Mouse (Mus musculus) ES-Bruce4 (cell line): Measurements from ENCODE around the gene Gtf2f2. TPM values are rescaled to one million over a fixed set of nuclear protein-coding genes. Genes with fewer than 3 reads are reported as not detected.

Source experiments
- H3K27ac ChIP-seq: 2 replicates; pipeline ENCODE4 v1.5.1; 2012; ENCODE audit warnings: low read length, inconsistent platforms; ENCODE audit not compliant: insufficient read depth
- H3K27me3 ChIP-seq: 2 replicates; pipeline ENCODE4 v1.6.1; 2012; ENCODE audit warnings: mild to moderate bottlenecking, low read length, inconsistent platforms; ENCODE audit not compliant: control insufficient read depth, poor library complexity, insufficient read depth, severe bottlenecking
- H3K36me3 ChIP-seq: 2 replicates; pipeline ENCODE4 v1.6.1; 2012; ENCODE audit warnings: inconsistent platforms, mild to moderate bottlenecking, low read length, moderate library complexity; ENCODE audit not compliant: control insufficient read depth, poor library complexity, insufficient read depth, severe bottlenecking
- H3K4me1 ChIP-seq: one replicate; pipeline ENCODE4 v1.8.1; 2011; ENCODE audit warnings: low read length; ENCODE audit not compliant: control insufficient read depth, insufficient read depth
- H3K4me3 ChIP-seq: 2 replicates; pipeline ENCODE4 v1.5.1; 2011; ENCODE audit warnings: low read depth, mild to moderate bottlenecking, low read length
- H3K9ac ChIP-seq: 2 replicates; pipeline ENCODE4 v1.6.1; 2012; ENCODE audit warnings: low read depth, mild to moderate bottlenecking, inconsistent platforms; ENCODE audit not compliant: poor library complexity, severe bottlenecking
- H3K9me3 ChIP-seq: replicated peaks from 2 replicates; pipeline ENCODE4 v1.6.1; 2012; ENCODE audit warnings: mild to moderate bottlenecking, low read length, inconsistent platforms; ENCODE audit not compliant: control insufficient read depth, poor library complexity, insufficient read depth, severe bottlenecking
- CTCF ChIP-seq: IDR thresholded peaks from one replicate; pipeline ENCODE4 v1.8.1; 2011; ENCODE audit warnings: low read depth, low read length
- EP300 ChIP-seq: IDR thresholded peaks from 2 replicates; pipeline ENCODE4 v1.6.1; 2011; ENCODE audit warnings: low read depth, low read length; ENCODE audit not compliant: insufficient read depth
- POLR2A ChIP-seq: IDR thresholded peaks from one replicate; pipeline ENCODE4 v1.8.1; 2011; ENCODE audit warnings: low read length; ENCODE audit not compliant: insufficient read depth
- polyA plus RNA-seq: library from polyadenylated mRNA; stranded (reverse); fragments of >200 nt; gene quantifications from 2 replicates; pipeline ENCODE4 v1.2.4, GENCODE M21; 2011; ENCODE audit warnings: low read depth; ENCODE audit not compliant: missing spikeins, insufficient read depth, insufficient read length

The Gtf2f2 gene
- polyA plus RNA-seq, 1 experiment: 53.3 TPM

DNA sequence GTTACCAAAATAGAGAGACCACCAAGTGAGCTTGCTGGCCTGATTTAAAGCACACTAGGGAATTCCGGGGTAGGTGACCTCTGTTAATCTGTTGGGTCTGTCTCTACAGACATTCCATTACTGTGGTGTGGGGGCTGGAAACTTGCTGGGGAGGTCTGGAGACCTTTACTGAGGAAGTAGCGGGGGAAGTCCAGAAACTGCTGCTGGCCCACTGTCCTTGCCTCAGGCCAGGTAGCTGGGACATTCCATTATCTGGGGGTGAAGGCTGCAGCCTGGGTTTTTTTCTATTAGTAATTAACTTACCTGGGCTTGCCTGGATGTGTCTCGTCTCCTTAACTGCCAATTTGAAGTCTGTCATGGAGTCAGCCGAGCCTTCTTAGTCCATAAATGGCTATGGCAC is 128.8 kb downstream of the Gtf2f2 start:
- no peak for TF ChIP-seq EP300
- no peak for TF ChIP-seq CTCF
- no peak for TF ChIP-seq POLR2A
- H3K27me3 ChIP-seq: no peaks in the 10 kb centered on the region
- H3K36me3 ChIP-seq: no peaks in the 10 kb centered on the region
- H3K27ac ChIP-seq: no peak overlapping the region
- H3K4me1 ChIP-seq: peaks cover 6% of the 10 kb centered on the region
- no peaks in the 10 kb centered on the region for H3K9me3 ChIP-seq
- no peak overlapping the region for H3K9ac ChIP-seq
- H3K4me3 ChIP-seq: no peak overlapping the region

DNA sequence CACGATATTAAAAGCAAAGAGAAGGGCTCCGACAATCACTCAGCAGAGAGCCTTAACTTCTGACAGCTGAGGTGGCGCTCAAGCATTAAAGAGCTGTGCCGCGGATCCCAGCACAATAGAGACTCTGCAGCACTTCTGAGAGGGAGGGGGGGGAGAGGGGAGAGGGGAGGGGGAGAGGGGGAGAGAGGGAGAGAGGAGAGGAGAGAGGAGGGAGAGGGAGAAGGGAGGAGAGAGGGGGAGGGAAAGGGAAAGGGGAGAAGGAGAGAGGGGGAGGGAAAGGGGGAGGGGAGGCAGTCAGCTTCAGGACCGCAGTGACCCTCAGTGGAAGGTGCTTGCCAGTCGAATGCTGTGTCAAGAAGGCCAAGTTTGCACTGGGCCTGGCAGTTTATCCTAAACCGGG is 131.7 kb downstream of the Gtf2f2 start:
- TF ChIP-seq POLR2A: no peak
- no peak for TF ChIP-seq EP300
- Histone ChIP-seq H3K27me3 (no peaks in the 10 kb centered on the region), H3K4me1 (peaks cover 6% of the 10 kb centered on the region), H3K9ac (no peak overlapping the region), H3K4me3 (peak overlapping the region; percentile 4; the same call in 1 of the 2 replicates), H3K36me3 (no peaks in the 10 kb centered on the region), H3K9me3 (no peaks in the 10 kb centered on the region), H3K27ac (no peak overlapping the region)

DNA sequence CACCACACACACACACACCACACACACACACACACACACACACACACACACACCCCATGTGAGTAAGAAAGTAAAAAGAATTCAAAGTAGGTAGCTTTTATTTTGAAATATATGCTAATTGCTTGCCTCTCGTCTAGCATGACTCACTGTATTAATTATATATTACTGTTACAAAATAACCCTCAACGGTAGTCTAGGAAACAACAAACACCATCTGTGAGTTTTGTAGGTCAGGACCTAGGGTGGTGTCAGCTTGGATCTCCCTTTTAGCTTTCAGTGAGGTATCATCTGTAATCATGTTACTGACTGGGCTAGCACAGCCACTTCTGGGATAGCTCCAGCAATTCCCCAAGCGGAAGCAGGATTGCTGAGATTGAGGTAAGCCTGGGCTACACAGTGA is 133.4 kb downstream of the Gtf2f2 start:
- peaks cover under 1% of the 10 kb centered on the region for H3K4me1 ChIP-seq
- H3K9me3 ChIP-seq: no peaks in the 10 kb centered on the region
- no peak overlapping the region for H3K27ac ChIP-seq
- no peak for TF ChIP-seq EP300
- TF ChIP-seq CTCF: no peak
- no peak for TF ChIP-seq POLR2A
- no peak overlapping the region for H3K9ac ChIP-seq
- no peaks in the 10 kb centered on the region for H3K27me3 ChIP-seq
- no peak overlapping the region for H3K4me3 ChIP-seq
- no peaks in the 10 kb centered on the region for H3K36me3 ChIP-seq

DNA sequence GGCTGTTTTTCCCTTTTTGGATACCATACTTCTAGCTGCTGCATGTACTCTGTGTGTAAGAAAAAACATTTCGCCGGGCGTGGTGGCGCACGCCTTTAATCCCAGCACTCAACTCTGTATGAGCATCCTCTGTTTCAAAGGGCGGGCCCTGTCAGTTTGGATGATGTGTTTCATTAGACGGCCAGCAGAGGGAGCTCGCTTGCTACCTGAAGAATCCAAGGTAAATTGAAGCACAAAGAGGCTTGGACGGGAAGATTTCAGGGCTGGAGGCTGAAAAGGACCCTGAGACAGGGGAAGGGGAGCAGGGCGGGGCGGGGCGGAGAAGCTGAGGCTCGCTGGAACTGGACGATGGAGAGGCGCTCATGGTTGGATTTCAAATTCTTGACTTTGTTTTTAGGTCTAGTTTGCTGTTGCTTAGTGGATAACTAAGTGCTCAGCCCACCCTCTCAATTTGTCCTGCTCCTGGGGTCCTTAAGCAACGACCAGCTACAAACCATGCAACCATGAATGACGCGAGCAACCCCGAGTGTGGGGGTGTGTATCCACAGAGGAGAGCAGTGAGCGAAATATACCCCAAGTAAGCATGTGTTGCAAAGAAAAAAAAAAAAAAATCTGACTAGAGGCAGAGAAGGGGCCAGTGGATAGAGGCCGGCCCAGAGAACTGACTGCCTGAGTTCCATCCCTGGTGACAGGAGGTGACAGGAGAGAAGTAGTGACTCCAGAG is 134.2 kb downstream of the Gtf2f2 start:
- Histone ChIP-seq H3K27ac (no peak overlapping the region), H3K9me3 (no peaks in the 10 kb centered on the region), H3K4me1 (no peaks in the 10 kb centered on the region), H3K36me3 (no peaks in the 10 kb centered on the region), H3K27me3 (no peaks in the 10 kb centered on the region), H3K9ac (no peak overlapping the region), H3K4me3 (no peak overlapping the region)
- TF ChIP-seq CTCF: peak; percentile 71
- 0 out of 2 replicates have a peak, but pooled peaks have one; percentile 20 for TF ChIP-seq EP300
- no peak for TF ChIP-seq POLR2A

DNA sequence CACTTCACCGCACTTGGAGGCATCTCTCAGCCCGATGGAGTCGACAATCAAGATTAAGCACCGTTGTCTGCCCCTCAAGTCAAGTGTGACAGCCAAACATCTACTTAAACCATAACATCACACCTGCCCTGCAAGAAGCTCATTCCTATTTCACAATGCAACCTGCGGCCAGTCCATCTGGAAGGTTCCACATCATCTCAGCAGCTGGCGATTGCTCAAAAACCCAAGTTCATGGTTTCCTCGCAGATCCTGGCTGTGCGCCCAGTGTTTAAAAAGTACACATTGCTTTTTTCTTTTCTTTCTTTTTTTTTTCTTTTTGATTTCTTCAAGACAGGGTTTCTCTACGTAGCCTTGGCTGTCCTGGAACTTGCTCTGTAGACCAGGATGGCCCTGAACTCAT is 137.1 kb downstream of the Gtf2f2 start:
- H3K27ac ChIP-seq: no peak overlapping the region
- H3K9me3 ChIP-seq: no peaks in the 10 kb centered on the region
- no peaks in the 10 kb centered on the region for H3K27me3 ChIP-seq
- H3K4me1 ChIP-seq: no peaks in the 10 kb centered on the region
- no peak overlapping the region for H3K4me3 ChIP-seq
- TF ChIP-seq EP300: no peak
- TF ChIP-seq POLR2A: no peak
- TF ChIP-seq CTCF: no peak
- H3K36me3 ChIP-seq: no peaks in the 10 kb centered on the region
- no peak overlapping the region for H3K9ac ChIP-seq

DNA sequence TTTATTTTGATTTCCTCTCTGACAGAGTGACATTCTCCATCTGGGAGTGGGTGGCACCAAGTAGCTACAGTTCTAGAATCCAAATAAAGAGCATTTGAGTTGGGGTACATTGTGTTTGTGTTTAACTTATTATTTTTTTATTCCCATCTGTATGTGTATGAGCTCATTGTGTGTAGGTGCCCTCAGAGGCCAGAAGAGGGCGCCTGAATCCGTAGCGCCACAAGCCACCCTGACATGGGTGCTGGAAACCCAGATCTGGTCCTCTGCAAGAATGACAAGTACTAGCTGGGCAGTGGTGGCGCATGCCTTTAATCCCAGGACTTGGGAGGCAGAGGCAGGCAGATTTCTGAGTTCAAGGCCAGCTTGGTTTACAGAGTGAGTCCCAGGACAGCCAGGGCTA is 138.9 kb downstream of the Gtf2f2 start:
- TF ChIP-seq CTCF (peak; percentile 57), POLR2A (no peak)
- H3K36me3 ChIP-seq: no peaks in the 10 kb centered on the region
- H3K9me3 ChIP-seq: no peaks in the 10 kb centered on the region
- no peak overlapping the region for H3K9ac ChIP-seq
- H3K4me3 ChIP-seq: no peak overlapping the region
- no peak overlapping the region for H3K27ac ChIP-seq
- H3K27me3 ChIP-seq: no peaks in the 10 kb centered on the region
- H3K4me1 ChIP-seq: no peaks in the 10 kb centered on the region
